Mouse (Mus musculus) 3T3-L1 (cell line): ENCODE measurements at regions not wholly inside any gene's neighbourhood (a gene's known extent, or its start where the extent isn't known, plus 50 kb on each side); places are given as distances from the start of the nearest gene placed in this dataset.

ENCODE experiments used
- DNase-seq: peaks from one replicate; pipeline ENCODE4 v3.0.0-alpha.2; 2015; ENCODE audit warnings: low read depth, low spot score

DNA sequence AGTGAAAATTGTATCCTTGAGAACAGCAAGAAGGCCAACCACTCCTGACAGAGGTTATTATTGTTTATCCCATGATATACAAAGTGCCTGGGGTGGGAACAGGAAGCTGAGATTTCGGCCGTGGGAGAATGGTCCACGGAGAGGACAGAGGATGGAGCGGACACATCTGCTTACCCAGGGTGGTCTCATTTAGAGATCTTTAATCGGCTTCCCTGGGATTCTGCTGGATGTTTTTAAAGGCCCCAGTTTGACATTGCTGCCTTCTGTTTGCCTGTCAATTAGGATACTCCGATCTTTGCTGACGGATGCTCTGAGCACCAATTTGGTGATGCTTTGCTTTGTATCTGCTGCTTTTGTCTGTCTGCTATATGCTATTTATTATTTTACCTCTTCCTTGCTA lies 803.5 kb downstream of the Tmem132b start:
- no peak for DNase-seq

DNA sequence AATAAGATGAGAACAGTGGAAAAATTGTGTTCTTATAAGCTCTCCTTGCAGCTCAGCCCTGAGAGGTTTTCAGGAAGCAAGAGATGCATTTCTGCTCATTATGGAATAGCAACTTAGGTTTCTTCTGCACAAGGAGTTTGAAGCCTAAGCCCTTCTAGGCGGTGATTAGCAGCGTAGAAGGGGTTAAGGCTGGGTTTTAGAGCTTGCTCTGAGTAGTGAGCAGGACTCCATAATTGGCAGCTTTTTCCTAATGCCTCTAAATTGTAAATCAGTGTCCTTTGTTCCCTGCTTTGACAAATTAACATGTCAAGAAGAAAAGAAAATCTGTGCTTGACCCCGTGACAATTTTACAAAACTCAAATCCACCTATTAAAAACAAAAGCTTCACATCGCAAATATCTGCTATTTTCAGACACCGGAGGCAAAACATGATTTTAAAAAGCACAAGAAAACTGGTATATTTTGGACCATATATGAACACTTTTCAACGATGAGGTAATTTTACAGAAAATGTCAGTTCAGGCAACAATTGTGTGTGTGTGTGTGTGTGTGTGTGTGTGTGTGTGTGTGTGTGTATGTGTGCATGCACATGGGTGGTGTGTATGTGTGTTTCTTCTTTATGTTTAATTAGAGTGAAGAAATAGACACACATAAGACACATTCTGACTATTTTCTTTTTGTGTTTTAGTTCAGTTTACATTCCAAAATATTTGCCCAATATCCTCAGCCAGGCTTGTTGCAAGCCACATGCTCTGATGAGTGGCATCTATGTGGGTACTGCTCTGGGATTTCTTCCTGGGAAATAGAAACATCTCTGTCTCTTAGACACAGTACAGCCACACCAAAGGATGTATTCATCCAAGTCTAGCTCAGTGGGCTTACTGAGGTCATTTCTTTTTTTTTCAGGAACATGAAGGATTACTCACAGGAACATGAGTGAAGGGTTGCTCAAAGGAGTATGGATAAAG lies 804.3 kb downstream of the Tmem132b start:
- no peak for DNase-seq

DNA sequence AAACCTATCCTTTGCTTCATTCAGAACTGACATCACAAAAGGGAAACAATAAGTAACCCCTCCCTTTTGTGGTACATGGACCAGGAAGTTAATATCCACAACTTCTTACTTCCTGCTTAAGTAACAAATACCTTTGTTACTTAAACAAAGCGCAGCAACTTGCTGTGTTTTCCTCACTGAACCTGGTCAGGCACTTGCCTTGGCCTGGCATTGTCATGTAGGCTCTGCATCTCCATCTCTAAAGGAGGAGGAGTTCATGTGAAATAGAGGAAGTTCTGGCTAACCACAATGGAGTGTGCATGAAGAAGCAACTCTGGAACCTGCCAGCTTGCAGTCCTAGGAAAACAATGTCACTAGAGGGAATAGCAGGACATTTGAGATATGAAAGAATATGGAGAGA lies 806.3 kb downstream of the Tmem132b start:
- no peak for DNase-seq

DNA sequence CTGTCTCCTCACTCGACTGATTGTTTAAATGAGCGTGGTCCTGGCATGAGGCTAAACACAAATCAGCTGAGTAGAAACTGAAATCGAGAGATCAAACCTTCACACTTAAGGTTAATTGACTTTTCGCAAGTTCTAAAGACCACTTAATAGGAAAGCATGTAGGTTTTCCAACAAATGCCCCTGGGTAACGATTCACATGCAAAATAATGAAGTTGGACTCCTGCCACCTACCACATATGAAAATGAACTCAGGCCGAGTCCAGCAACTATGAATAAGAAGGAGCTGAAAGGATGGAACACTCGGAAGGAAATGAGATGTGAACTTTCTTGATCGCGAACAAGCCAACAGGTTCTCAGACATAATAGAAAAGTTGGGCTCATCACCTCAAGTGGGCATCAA lies 812.0 kb downstream of the Tmem132b start:
- no peak for DNase-seq

DNA sequence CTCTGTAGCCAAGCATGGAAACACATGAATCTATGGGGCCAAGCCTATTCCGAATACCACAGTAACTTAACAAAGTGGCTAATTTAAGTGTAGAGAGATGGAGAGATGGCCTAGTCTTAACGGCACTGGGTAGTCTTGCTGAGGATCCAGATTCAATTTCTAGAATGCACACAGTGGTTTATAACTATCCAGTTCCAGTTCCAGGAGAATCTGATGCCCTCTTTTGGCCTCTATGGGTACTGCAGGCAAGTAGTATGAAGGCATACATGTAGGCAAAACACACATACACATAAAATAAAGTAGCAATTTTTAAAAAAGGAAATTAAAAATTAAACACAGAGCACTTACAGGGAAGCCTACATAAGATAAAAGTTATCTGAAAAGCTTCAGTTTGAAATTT lies 819.4 kb downstream of the Tmem132b start:
- peak; percentile 2 for DNase-seq

DNA sequence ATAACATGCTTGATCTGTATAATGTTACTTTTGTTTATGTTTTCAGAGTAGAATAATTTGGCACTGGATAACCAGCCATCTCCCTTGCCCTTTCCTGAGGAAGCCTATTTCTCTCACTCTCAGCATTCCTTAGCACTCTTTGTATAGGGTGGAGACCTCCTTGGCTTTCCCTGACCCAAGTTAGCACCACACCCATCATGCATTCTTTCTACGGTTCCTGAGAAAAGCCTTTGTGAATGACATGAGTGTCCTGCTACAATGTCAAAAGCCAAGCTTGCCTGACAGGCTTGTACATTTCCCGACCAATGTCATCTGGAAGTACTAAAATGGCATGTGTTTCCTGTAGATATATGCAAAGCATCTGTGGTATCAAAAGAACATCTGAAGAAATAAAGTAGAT lies 837.9 kb downstream of the Tmem132b start:
- no peak for DNase-seq

DNA sequence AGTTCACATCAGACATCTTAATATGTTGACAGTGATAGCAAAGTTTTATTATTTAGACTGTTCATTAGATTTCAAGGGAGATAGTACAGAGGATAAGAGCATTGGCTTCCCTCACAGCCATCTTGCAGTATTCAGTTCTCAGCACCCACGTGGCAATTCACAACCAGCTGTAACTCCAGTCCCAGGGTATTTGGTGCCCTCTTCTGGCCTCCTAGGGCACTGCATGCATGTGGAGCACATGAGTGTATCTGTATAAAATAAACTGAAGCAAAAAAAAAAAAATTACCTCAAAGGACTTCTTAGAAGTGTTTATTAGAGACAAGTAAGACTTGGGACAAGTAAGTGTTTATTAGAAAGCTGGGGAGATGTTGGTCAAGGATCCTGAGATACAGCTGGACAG lies 849.3 kb upstream of the Tmem132c start:
- no peak for DNase-seq

DNA sequence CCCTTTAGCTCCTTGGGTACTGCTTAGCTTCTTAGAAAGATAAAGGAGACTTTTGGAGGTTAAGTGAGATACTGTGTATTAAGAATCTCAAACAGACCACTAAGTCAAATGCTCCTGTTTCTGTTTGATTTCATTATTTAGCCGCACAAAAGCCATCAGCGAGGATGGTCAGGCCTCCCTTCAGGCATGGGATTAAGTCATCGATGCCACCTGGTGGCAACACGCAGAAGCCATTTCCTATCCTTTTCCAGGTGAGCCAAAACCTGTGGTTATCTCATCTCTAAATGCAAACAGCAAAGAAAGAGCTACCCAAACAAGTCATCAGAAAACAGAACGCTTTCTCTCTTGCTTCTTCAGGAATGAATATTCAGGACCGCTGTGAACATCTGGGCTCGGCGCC lies 846.3 kb upstream of the Tmem132c start:
- no peak for DNase-seq

DNA sequence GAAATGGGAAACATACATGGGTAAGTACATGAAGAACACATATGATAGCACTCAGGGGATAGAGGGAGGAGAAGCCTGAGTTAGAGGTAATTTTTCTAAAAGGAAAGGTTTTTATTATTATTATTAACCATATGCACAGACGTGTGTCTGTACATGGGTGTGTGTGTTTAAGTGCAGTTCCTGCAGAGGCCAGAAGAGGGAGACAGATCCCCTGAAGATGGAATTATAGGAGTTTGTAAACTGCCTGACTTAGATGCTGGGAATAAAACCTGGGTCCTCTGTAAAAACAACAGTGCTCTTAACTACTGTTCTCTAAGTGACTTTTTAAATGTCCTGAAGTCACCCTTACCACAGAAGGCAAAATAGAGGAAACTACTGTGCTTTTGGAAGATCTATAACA lies 809.9 kb upstream of the Tmem132c start:
- peak; percentile 34 for DNase-seq

DNA sequence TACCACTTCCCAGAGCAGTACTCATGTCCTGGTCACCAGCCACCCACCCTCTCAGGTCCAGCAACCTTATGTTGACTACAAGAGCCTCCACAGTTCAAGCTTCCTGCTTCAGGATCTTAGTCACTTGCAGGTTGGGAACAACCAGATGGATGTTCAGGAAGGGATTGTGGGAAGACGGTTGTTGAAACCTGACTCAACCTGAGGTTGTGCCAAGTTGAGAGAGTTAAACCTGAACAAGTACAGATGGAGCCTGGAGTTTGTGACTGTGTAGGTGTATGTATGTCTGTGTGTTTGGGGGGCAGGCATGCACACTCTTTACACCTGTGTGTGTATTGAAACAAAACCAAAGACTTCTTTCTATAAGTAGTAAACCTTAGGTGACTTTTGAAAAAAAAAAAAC lies 802.9 kb upstream of the Tmem132c start:
- no peak for DNase-seq

DNA sequence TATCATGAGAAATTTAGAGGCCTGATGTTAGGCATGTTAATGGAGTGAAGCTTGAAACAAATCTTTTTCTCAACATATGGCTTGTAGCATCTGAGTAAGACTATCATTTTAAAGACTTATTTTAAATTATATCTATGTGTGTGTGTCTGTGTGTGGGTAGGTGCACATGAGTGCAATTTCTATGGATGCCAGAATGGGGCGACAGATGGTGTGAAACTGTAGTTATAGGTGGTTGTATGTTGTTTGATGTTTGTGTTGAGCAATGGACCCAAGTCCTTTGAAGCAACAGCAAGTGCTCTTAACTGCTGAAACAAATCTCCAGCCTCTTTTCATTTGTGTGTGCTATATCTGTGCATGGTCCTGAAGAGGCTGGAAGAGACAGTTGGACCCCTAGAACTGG lies 801.1 kb upstream of the Tmem132c start:
- no peak for DNase-seq

DNA sequence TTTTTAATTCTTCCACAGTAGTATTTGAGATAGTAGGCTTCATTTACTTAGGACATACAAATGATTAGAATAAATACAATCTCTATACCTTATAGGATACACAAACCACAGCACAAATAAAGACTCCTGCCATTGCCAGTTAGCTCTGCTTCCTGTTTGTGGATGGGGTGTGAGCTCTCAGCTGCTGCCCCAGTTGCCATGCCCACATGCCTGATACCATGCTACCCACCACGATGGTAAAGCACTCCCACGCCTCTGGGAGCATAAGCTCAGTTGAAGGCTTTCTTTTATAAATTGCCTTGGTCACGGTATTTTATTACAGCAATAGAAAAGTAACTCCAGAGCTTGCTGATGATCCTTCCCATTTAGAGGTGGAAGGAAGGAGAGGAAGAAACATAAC lies 765.8 kb upstream of the Tmem132c start:
- DNase-seq, result no peak

DNA sequence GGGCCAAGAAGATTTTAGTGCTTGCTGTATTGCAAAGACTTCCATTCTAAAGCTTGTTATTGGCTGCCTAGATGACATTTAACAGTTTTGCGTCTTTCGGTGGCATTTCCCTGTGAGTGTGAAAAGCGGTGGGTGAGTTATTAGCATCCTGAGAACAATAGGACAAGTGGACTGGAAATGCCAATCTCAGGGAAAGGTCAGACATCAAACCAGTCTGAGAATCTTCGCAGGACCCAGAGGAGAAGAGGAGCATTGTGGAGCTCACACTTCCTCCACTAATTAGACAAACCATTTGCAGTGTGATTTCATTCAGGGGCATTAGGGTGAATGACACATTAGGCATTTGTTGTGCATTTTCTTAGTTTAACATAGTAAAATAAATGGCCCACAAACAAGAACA lies 719.5 kb upstream of the Tmem132c start:
- no peak for DNase-seq

DNA sequence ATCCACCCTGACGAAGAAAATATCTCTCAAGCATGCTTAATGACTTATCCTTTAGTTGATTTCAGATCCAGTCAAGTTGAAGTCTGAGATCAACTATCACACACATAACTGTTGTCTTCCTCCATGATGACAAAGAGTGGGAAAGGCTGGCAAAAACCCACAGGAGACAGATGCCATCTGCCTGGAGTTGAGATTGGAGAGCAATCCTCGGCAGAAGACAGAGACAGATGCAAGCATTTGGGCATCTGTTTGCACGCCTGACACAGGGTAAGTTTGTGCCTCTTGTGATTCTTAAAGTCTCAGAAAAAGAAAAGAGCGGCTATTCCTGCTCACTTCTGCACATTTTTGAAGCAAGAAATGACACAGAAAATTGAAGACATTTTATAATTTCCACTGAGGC lies 715.7 kb upstream of the Tmem132c start:
- DNase-seq, result no peak

DNA sequence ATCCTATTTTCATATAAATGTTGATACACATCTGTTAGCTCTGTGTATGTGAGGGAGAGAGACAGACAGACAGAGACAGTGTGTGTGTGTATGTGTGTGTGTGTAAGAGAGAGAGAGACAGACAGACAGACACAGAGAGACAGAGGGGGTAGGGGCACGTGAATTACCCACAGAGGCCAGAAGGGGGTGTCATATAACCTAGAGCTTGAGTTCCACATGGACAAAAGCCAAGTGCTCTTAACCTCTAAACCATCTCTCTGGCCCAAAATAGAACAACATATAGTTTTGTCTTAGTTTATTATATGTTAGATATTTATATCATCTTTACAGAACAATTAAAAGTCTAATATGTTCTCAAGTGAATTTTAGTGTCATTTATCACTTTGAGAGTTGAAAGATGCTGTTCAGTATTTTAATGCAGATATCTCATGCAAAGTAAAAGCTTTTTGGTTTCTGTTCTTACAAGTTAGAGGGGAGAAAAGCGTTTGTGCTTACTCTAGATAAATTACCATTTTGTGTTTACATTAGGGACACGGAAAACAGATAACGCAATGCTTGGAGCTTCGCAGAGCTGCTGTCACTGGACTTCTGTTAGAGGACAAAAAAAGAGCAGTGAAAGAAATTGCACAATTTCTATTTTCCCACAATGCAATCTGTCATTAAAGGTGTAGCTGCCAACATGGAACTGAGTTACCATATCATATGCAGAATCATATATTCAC lies 710.6 kb upstream of the Tmem132c start:
- DNase-seq, result peak; percentile 14

DNA sequence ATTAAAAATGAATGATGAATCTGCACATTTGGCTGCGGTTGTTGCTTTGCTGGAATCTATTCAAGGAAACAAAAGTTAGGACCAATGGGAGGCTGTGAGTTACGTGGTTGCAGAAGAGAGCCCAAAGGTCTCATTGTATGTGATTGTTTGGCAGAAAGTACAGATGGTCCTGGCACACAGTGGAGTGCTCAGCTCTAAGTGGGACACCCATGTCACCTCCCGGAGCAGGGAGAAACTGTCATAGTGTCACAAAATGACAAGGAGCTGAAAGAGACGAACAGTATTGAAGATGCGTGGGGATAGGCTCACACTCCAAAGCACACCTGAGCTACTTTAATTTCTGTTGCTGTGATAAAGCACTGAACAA lies 710.1 kb upstream of the Tmem132c start:
- DNase-seq, result no peak

DNA sequence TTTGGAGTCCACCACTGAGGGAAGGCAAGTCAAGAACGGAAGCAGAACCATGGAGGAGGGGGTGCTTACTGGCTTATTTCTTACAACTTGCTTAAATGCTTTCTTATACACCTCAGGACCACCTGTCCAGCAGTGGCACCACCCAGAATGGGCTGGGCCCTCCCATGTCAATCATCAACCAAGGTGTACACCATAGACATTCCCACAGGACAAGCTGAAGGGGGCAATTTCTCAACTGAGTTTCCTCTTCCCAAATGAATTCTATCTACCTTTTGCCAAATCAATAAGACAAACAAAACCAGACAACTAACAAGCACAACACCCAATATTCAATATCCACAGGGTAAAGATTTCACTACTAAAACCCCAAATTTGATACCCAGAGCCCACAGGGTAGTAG lies 709.6 kb upstream of the Tmem132c start:
- no peak for DNase-seq

DNA sequence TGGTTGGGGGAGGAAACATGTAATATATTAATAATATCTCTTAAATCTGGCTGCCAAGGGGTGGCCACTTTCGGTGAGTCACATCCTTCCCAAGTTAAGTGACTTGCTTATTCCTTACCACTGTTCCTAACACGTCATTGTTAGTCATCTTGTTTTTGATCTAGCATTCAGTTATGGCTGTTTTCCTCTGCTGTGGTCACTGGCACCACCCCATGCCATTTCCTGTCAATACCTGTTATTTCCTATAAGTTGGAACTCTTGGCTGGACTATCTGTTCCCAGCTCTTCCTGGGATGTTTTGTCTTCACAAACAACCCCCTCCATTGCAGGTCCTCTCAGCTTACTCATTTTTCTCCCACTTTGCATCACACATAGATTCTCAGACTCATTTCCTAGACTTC lies 703.5 kb upstream of the Tmem132c start:
- peak; percentile 91 for DNase-seq

DNA sequence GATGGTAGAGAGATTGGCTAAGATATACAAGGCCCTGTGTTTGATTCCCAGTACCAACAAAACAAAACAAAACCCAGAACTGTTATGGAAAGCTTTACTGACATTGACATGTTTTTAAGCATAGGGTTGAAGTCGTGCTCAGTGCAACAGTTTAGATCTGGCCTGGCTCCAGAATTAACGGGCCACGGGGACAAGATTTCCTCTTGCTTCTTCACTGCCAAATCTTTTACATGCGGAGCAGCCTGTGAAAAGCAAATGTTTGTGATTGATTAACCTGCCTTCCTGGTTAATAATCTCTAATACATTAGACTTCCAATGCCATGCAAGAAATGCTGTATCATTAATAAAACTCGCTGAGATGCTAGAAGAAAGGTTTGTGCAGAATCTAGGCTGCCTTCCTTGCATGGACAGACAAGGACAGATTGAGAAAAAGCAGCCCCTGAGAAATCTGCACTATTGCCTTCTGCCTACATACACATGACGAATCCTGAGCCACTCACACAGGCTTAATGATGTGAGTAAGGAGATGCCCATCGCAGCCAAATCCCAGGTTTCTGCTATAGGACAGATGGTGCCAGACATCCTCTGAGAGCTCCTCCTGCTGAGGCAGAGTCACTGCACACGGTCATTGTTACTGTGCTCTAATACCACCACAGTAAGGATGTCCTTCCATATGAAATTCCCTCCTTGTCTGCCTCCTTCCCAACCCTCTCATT lies 697.2 kb upstream of the Tmem132c start:
- DNase-seq, result peak; percentile 33

DNA sequence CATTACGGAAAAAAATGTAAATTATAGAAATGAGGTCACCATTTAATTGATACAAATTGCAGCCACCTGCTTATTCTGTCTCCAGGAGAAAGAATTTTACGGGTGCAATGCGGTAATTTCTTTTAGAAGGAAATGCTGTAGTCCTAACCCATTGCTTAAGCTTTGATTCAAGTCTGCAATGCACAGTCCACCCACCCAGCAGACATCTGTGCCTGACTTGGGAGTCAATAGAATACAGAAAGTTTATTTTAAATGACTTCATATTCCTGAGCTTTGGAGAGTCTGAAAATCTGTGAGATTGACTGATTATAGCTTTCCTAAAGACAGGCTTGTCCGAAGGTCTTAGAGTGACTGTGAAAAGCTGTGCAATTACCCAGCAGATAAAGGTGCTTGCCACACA lies 693.8 kb upstream of the Tmem132c start:
- no peak for DNase-seq

DNA sequence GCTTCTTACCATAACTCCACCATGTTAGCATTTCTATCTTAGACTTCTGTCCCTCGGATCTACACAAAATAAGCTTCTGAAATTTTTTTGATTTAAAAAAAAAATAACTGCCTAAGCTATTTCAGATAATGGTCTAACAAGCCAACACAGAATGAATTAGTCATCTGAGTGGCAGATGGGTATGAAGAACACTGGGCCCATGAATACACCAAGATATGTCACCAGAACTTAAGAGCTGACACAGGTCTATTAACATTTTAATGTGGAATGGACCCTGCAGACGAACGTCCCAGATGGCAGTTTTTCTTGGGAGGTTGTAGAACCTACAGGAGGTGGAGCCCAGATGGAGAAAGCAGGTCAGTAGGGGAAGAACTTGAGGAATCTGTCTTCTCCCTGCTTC lies 689.9 kb upstream of the Tmem132c start:
- no peak for DNase-seq

DNA sequence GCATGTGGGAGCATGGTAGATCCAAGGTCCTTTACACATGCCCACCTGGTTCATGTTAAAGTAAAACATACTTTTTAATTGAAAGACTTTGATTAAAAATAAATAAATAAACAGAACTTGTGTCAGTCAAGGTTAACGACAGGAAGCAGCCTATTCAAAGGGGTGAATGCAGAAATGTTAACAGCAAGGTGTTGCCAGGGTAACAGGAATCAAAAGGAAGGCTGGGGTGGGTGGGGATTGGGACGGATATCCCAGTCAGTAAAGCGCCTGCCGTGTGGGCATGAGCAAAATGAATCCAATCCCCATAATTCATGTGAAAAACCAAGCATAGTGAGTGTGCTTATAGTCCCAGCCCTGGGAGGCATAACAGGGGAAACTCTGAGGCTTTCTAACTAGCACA lies 682.6 kb upstream of the Tmem132c start:
- no peak for DNase-seq
